Mouse (Mus musculus): Measurements from ENCODE around the gene Ddx39b.

Gene Ddx39b

GRCm38 (mm10) chr17:35241305-35242014, at the start of gene Ddx39b:
Ddx39b (plus strand) TSS chr17:35241746.
- peak; percentile 92 to 94 for DNase-seq (ENCODE audit: low spot score in 2 of 2)

GRCm38 (mm10) chr17:35192924-35193323, 48.6 kb upstream of the Ddx39b start:
- no peak for DNase-seq (ENCODE audit: low spot score in 2 of 2)

GRCm38 (mm10) chr17:35193881-35194843, 47.4 kb upstream of the Ddx39b start, which contains the start of gene Ltb:
Ltb (plus strand) TSS chr17:35194439.
- DNase-seq (ENCODE audit: low spot score in 2 of 2), result no peak

GRCm38 (mm10) chr17:35194844-35195630, 46.5 kb upstream of the Ddx39b start:
- no peak for DNase-seq (ENCODE audit: low spot score in 2 of 2)

GRCm38 (mm10) chr17:35195631-35196320, 45.8 kb upstream of the Ddx39b start:
- DNase-seq (ENCODE audit: low spot score in 2 of 2), result peak; percentile 60 to 66

- DNase-seq (ENCODE audit: low spot score in 2 of 2), result no peak
Observed at GRCm38 (mm10) chr17:35196321-35196641, 45.3 kb upstream of the Ddx39b start.

GRCm38 (mm10) chr17:35197126-35197525, 44.4 kb upstream of the Ddx39b start:
- DNase-seq (ENCODE audit: low spot score in 2 of 2), result no peak

GRCm38 (mm10) chr17:35198029-35198428, 43.5 kb upstream of the Ddx39b start:
- no peak for DNase-seq (ENCODE audit: low spot score in 2 of 2)

GRCm38 (mm10) chr17:35198946-35199345, 42.6 kb upstream of the Ddx39b start:
- DNase-seq (ENCODE audit: low spot score in 2 of 2), result no peak

GRCm38 (mm10) chr17:35200398-35200797, 41.1 kb upstream of the Ddx39b start:
- DNase-seq (ENCODE audit: low spot score in 2 of 2), result no peak

GRCm38 (mm10) chr17:35201128-35201527, 40.4 kb upstream of the Ddx39b start:
- DNase-seq (ENCODE audit: low spot score in 2 of 2), result no peak

GRCm38 (mm10) chr17:35201787-35202186, 39.8 kb upstream of the Ddx39b start, which contains the start of gene Tnf:
Tnf (minus strand) TSS chr17:35202007.
- DNase-seq (ENCODE audit: low spot score in 2 of 2), result no peak

GRCm38 (mm10) chr17:35202442-35202841, 39.1 kb upstream of the Ddx39b start:
- no peak for DNase-seq (ENCODE audit: low spot score in 2 of 2)

- DNase-seq (ENCODE audit: low spot score in 2 of 2), result no peak
Observed at GRCm38 (mm10) chr17:35204494-35205379, 36.8 kb upstream of the Ddx39b start, which contains the start of gene Lta. Lta (minus strand) TSS chr17:35205351.

GRCm38 (mm10) chr17:35205380-35205769, 36.2 kb upstream of the Ddx39b start:
- DNase-seq (ENCODE audit: low spot score in 2 of 2), result no peak

GRCm38 (mm10) chr17:35209785-35210535, 31.6 kb upstream of the Ddx39b start:
- DNase-seq (ENCODE audit: low spot score in 2 of 2), result no peak

- no peak for DNase-seq (ENCODE audit: low spot score in 2 of 2)
Observed at GRCm38 (mm10) chr17:35210593-35210992, 31.0 kb upstream of the Ddx39b start.

- DNase-seq (ENCODE audit: low spot score in 2 of 2), result no peak
Observed at GRCm38 (mm10) chr17:35213071-35213470, 28.5 kb upstream of the Ddx39b start.

GRCm38 (mm10) chr17:35218516-35219193, 22.9 kb upstream of the Ddx39b start:
- DNase-seq (ENCODE audit: low spot score in 2 of 2), result no peak

All from frontal cortex, postnatal 25 days (tissue).